Mouse (Mus musculus) neural tube, embryonic 11.5 days (tissue): ENCODE data around the gene Camta1. TPM values are rescaled to one million over a fixed set of nuclear protein-coding genes. Genes with fewer than 3 reads are reported as not detected.

ENCODE experiments used
- ATAC-seq: fragments of 200-750 bp; cut with Nextera tagmentation; 2 replicates; pipeline ENCODE4 v1.8.0; 2017; ENCODE audit warnings: moderate number of reproducible peaks, mild to moderate bottlenecking, moderate TSS enrichment, moderate library complexity; ENCODE audit not compliant: insufficient read depth, low FRiP score, low TSS enrichment
- DNase-seq: peaks from one replicate; pipeline ENCODE4 v3.0.0-alpha.2; 2015; ENCODE audit warnings: low spot score
- H3K27ac ChIP-seq: fragments of 300-500 bp; sonication (generic); 2 replicates; pipeline ENCODE4 v1.5.1; 2014; ENCODE audit warnings: low read depth, mild to moderate bottlenecking, low read length
- H3K27me3 ChIP-seq: fragments of 300-500 bp; sonication (generic); 2 replicates; pipeline ENCODE4 v1.6.1; 2014; ENCODE audit warnings: mild to moderate bottlenecking, low read length, mixed read lengths; ENCODE audit not compliant: control insufficient read depth, insufficient read depth
- H3K36me3 ChIP-seq: fragments of 300-500 bp; sonication (generic); 2 replicates; pipeline ENCODE4 v1.6.1; 2014; ENCODE audit warnings: mild to moderate bottlenecking, low read length, moderate library complexity, mixed read lengths; ENCODE audit not compliant: control insufficient read depth, insufficient read depth
- H3K4me1 ChIP-seq: fragments of 300-500 bp; sonication (generic); 2 replicates; pipeline ENCODE4 v1.6.1; 2014; ENCODE audit warnings: low read length, mixed read lengths; ENCODE audit not compliant: control insufficient read depth, insufficient read depth
- H3K4me2 ChIP-seq: fragments of 300-500 bp; sonication (generic); 2 replicates; pipeline ENCODE4 v1.6.1; 2014; ENCODE audit warnings: low read depth, mild to moderate bottlenecking, moderate library complexity
- H3K4me3 ChIP-seq: fragments of 300-500 bp; sonication (generic); 2 replicates; pipeline ENCODE4 v1.5.1; 2014; ENCODE audit warnings: low read depth, low read length
- H3K9ac ChIP-seq: fragments of 300-500 bp; sonication (generic); 2 replicates; pipeline ENCODE4 v1.6.1; 2014; ENCODE audit warnings: mild to moderate bottlenecking, low read length
- H3K9me3 ChIP-seq: fragments of 300-500 bp; sonication (generic); 2 replicates; pipeline ENCODE4 v1.6.1; 2016; ENCODE audit warnings: low read length; ENCODE audit not compliant: control insufficient read depth
- WGBS: fragments of 180-500 bp; shearing (Covaris S2); extraction: QIAGEN DNeasy Blood & Tissue Kit; methylation state at CpG from one replicate; pipeline ENCODE4 v1.1.7; 2014; 5-methylcytosine and 5-hydroxymethylcytosine counted together
- polyA plus RNA-seq: library from polyadenylated mRNA; unstranded; fragments of >200 nt; fragmentation: Nextera tagmentation; extraction: Ambion mirVana; gene quantifications from 2 replicates; pipeline ENCODE4 v1.2.1, GENCODE M21; 2014

Gene Camta1
- polyA plus RNA-seq: 131 and 134 TPM in 2 replicates

GRCm38 (mm10) chr4:151861806-151862739 is at the start of gene Camta1:
TSS of gene Camta1 (minus strand) at chr4:151861876.
- WGBS: under 1% methylated on average over 73 of the region's 85 CpGs
- Histone ChIP-seq H3K9ac (peak within 1 kb of the TSS; percentile 72), H3K27ac (peak within 1 kb of the TSS; percentile 86), H3K9me3 (no peaks in the 10 kb centered on the region), H3K36me3 (no peaks in the 10 kb centered on the region), H3K27me3 (no peaks in the 10 kb centered on the region), H3K4me1 (peaks cover 8% of the 10 kb centered on the region), H3K4me3 (peak within 1 kb of the TSS; percentile 89), H3K4me2 (peak within 1 kb of the TSS; percentile 86)
- peak; percentile 98 for ATAC-seq
- peak; percentile 99 for DNase-seq

DNA sequence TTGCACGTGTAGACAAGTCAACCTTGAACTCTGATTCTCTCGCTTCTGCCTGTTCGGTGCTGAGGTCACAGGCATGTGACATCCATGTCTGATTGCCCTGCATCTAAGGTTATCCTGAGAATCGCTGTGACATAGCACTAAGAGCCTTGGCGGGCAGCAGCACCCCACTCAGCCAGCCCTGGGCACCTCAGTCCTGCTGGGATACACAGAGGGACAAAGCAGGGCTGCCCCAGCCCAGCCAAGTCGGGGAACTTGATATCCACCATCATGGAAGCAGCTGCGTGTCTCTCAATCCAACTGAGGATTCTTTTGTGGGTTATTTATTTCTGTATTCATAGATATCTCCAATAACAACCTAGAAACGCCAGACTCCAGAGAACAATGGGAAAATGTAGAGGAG is 47.1 kb upstream of the Camta1 start:
- no peaks in the 10 kb centered on the region for H3K4me1 ChIP-seq
- H3K4me3 ChIP-seq: no peak overlapping the region
- no peak overlapping the region; the same call in 1 of the 2 replicates for H3K27ac ChIP-seq
- no peaks in the 10 kb centered on the region for H3K27me3 ChIP-seq
- no peak for DNase-seq
- no peak overlapping the region for H3K4me2 ChIP-seq
- WGBS: 82% methylated on average over 8 of the region's 8 CpGs
- ATAC-seq: no peak
- H3K9ac ChIP-seq: no peak overlapping the region
- no peaks in the 10 kb centered on the region for H3K9me3 ChIP-seq
- H3K36me3 ChIP-seq: no peaks in the 10 kb centered on the region

GRCm38 (mm10) chr4:151907577-151908343 is 46.1 kb upstream of the Camta1 start:
- no peak overlapping the region for H3K4me3 ChIP-seq
- 73% methylated on average over 26 of the region's 26 CpGs for WGBS

GRCm38 (mm10) chr4:151905621-151906020 is 43.9 kb upstream of the Camta1 start:
- Histone ChIP-seq H3K4me3 (no peak overlapping the region), H3K27me3 (no peaks in the 10 kb centered on the region), H3K4me1 (no peaks in the 10 kb centered on the region), H3K36me3 (no peaks in the 10 kb centered on the region), H3K9ac (no peak overlapping the region), H3K9me3 (no peaks in the 10 kb centered on the region), H3K4me2 (no peak overlapping the region), H3K27ac (no peak overlapping the region)
- ATAC-seq: no peak
- WGBS: 75% methylated on average over 4 of the region's 4 CpGs
- no peak for DNase-seq

More at GRCm38 (mm10) chr4:151907577-151908343, 46.1 kb upstream of the Camta1 start:
- H3K27ac ChIP-seq: no peak overlapping the region
- no peaks in the 10 kb centered on the region for H3K36me3 ChIP-seq
- peak; percentile 40 for DNase-seq
- H3K9me3 ChIP-seq: no peaks in the 10 kb centered on the region
- H3K4me1 ChIP-seq: no peaks in the 10 kb centered on the region
- H3K9ac ChIP-seq: no peak overlapping the region
- H3K4me2 ChIP-seq: no peak overlapping the region
- ATAC-seq: no peak
- no peaks in the 10 kb centered on the region for H3K27me3 ChIP-seq

DNA sequence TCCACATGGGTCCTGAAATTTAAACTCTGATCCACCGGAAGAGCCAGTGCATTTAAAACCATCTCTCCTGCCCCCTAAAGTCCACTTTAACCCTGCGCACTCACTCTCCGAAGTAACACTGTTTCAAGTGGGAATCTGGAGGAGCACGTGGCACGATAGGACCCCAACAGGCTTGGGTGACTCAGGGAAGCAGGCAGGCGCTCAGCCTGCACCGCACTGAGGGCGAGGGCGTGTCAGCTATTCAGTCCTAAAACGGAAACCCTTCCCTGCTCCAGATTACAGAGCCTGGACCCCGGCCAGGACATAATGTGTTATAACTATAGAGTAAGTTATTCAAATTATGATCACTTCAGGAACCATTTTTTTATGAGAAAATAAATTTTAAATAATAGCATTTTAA is 42.4 kb upstream of the Camta1 start:
- ATAC-seq (no peak), DNase-seq (no peak)
- H3K36me3 ChIP-seq: no peaks in the 10 kb centered on the region
- no peaks in the 10 kb centered on the region for H3K4me1 ChIP-seq
- 64% methylated on average over 11 of the region's 11 CpGs for WGBS
- H3K4me2 ChIP-seq: no peak overlapping the region
- H3K27ac ChIP-seq: no peak overlapping the region
- H3K9me3 ChIP-seq: no peaks in the 10 kb centered on the region
- H3K27me3 ChIP-seq: no peaks in the 10 kb centered on the region
- H3K9ac ChIP-seq: no peak overlapping the region
- no peak overlapping the region for H3K4me3 ChIP-seq

DNA sequence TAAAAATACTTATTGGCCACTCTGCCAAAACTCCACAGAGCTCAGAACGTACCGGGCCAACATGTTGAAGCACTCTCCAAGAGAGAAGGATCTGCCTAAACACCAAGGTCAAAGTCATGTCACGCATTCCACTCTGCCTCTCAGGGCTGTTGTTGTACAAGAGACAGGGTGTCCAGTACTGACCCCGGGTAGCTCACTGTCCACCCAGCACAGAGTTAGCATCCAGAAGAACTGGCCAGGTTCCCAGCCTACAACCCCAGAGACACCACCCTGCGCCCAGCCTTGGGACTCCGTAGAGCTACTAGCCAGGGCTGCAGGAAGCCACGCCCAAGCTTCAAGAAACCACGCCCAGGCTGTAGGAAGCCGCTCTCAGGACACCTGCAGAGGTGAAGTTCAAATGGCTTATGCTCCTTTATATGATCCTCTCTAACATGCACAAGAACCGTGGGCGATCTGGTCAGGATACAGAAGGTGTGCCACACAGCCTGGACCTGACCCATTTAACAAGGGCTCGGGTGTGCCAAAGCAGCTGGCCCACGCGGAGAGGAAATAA is 41.1 kb upstream of the Camta1 start:
- Histone ChIP-seq H3K9me3 (no peaks in the 10 kb centered on the region), H3K27me3 (no peaks in the 10 kb centered on the region), H3K4me1 (no peaks in the 10 kb centered on the region), H3K4me2 (no peak overlapping the region), H3K27ac (no peak overlapping the region), H3K4me3 (no peak overlapping the region), H3K36me3 (no peaks in the 10 kb centered on the region), H3K9ac (no peak overlapping the region)
- no peak for ATAC-seq
- DNase-seq: no peak
- WGBS: 55% methylated on average over 14 of the region's 14 CpGs

DNA sequence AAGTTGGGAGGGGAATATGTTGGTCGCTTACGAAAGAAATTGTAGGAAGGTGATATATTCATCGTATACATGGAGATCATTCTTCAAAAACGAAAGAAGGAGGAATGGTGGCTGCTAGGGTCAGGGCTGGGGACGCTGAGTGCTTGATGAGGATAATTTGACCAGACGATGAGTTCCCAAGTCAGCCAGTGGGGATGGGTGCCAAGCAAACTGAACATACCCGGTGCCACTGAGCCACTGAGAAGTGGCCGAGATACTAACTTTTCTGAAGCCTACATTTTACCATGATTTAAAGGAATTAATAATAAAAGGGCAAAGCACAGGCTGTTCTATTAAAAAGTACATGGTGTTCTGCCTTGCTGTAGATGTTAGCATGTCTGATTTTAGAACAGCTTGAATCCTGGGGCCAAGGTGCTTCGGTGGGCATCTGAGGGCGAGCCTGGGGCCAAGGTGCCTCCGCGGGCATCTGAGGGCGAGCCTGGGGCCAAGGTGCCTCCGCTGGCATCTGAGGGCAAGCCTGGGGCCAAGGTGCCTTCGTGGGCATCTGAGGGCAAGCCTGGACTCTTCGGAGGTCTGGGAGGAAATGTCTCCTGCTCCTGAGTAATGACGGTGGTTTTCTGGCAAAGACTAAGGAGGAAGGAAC is 40.5 kb upstream of the Camta1 start:
- DNase-seq: no peak
- Histone ChIP-seq H3K27ac (no peak overlapping the region), H3K9ac (no peak overlapping the region), H3K27me3 (no peaks in the 10 kb centered on the region), H3K9me3 (no peaks in the 10 kb centered on the region), H3K4me1 (no peaks in the 10 kb centered on the region), H3K4me3 (no peak overlapping the region), H3K36me3 (no peaks in the 10 kb centered on the region), H3K4me2 (no peak overlapping the region)
- 83% methylated on average over 17 of the region's 17 CpGs for WGBS
- no peak for ATAC-seq

- H3K27ac ChIP-seq: no peak overlapping the region
- ATAC-seq (no peak), DNase-seq (no peak)
- H3K4me1 ChIP-seq: no peaks in the 10 kb centered on the region
- H3K4me3 ChIP-seq: no peak overlapping the region
- H3K9me3 ChIP-seq: no peaks in the 10 kb centered on the region
- no peaks in the 10 kb centered on the region for H3K36me3 ChIP-seq
- H3K27me3 ChIP-seq: no peaks in the 10 kb centered on the region
- 66% methylated on average over 11 of the region's 11 CpGs for WGBS
- no peak overlapping the region for H3K9ac ChIP-seq
- no peak overlapping the region for H3K4me2 ChIP-seq
Observed at GRCm38 (mm10) chr4:151901422-151901821, 39.7 kb upstream of the Camta1 start.
